Mouse (Mus musculus) MEL (cell line): ENCODE results near the gene Pon2. TPM values are rescaled to one million over a fixed set of nuclear protein-coding genes. Genes with fewer than 3 reads are reported as not detected.

ENCODE experiments used
- DNase-seq: peaks from one replicate; pipeline ENCODE4 v3.0.0; 2011; ENCODE audit warnings: low read depth, low spot score
- H3K27ac ChIP-seq: 2 replicates; pipeline ENCODE4 v1.5.1; 2012; ENCODE audit warnings: low read depth, mild to moderate bottlenecking, control low read depth, low read length, moderate library complexity; ENCODE audit not compliant: control insufficient read depth
- H3K27me3 ChIP-seq, 2 experiments: fragments of 150-350 bp in 1 of 2; sonication (generic) in 1 of 2; 2 replicates each; pipeline ENCODE4 v1.6.1; 2012; ENCODE audit warnings: low read length in 2 of 2, mild to moderate bottlenecking in 2 of 2, improper control_type of control experiment in 1 of 2, moderate library complexity in 1 of 2; ENCODE audit not compliant: insufficient read depth in 2 of 2, control insufficient read depth in 1 of 2
- H3K36me3 ChIP-seq, 2 experiments: 2 replicates each; pipeline ENCODE4 v1.6.1; 2012 to 2014; ENCODE audit warnings: low read length in 2 of 2, improper control_type of control experiment in 1 of 2, inconsistent platforms in 1 of 2, mild to moderate bottlenecking in 1 of 2; ENCODE audit not compliant: insufficient read depth in 2 of 2, control insufficient read depth in 1 of 2
- H3K4me1 ChIP-seq, 2 experiments: fragments of 150-350 bp in 1 of 2; sonication (generic) in 1 of 2; 2 replicates each; pipeline ENCODE4 v1.6.1; 2012; ENCODE audit warnings: low read length in 2 of 2, improper control_type of control experiment in 1 of 2, mild to moderate bottlenecking in 1 of 2; ENCODE audit not compliant: insufficient read depth in 2 of 2, control insufficient read depth in 1 of 2
- H3K4me3 ChIP-seq, 2 experiments: fragments of 150-350 bp in 1 of 2; sonication (generic) in 1 of 2; 2 replicates each; pipeline ENCODE4 v1.5.1; 2012; ENCODE audit warnings: low read depth in 2 of 2, low read length in 2 of 2, mild to moderate bottlenecking in 2 of 2, moderate library complexity in 2 of 2, control low read depth in 1 of 2, improper control_type of control experiment in 1 of 2; ENCODE audit not compliant: control insufficient read depth in 1 of 2, insufficient read depth in 1 of 2
- H3K79me2 ChIP-seq: 2 replicates; pipeline ENCODE4 v1.6.1; 2012; ENCODE audit warnings: mild to moderate bottlenecking, low read length, moderate library complexity; ENCODE audit not compliant: control insufficient read depth, poor library complexity, insufficient read depth
- H3K9ac ChIP-seq: 2 replicates; pipeline ENCODE4 v1.6.1; 2012; ENCODE audit warnings: low read depth, mild to moderate bottlenecking, control low read depth, low read length, moderate library complexity; ENCODE audit not compliant: control insufficient read depth, poor library complexity, severe bottlenecking
- H3K9me3 ChIP-seq: fragments of 150-350 bp; sonication (generic); replicated peaks from 2 replicates; pipeline ENCODE4 v1.6.1; 2012; ENCODE audit warnings: mild to moderate bottlenecking, low read length, improper control_type of control experiment, moderate library complexity; ENCODE audit not compliant: insufficient read depth
- BHLHE40 ChIP-seq: IDR thresholded peaks from 2 replicates; pipeline ENCODE4 v1.6.1; 2012; ENCODE audit warnings: low read depth, mild to moderate bottlenecking, inconsistent platforms, low read length, improper control_type of control experiment, borderline replicate concordance
- CHD1 ChIP-seq: IDR thresholded peaks from 2 replicates; pipeline ENCODE4 v1.6.1; 2012; ENCODE audit warnings: low read depth, mild to moderate bottlenecking, inconsistent platforms, low read length, improper control_type of control experiment
- CHD2 ChIP-seq: IDR thresholded peaks from 2 replicates; pipeline ENCODE4 v1.6.1; 2011; ENCODE audit warnings: low read length, improper control_type of control experiment
- ELF1 ChIP-seq: IDR thresholded peaks from 2 replicates; pipeline ENCODE4 v1.6.1; 2014; ENCODE audit warnings: low read depth, mild to moderate bottlenecking, inconsistent platforms, low read length, improper control_type of control experiment, moderate library complexity
- JUND ChIP-seq: IDR thresholded peaks from 2 replicates; pipeline ENCODE4 v1.6.1; 2011; ENCODE audit warnings: low read depth, mild to moderate bottlenecking, improper control_type of control experiment, low read length
- KAT2A ChIP-seq: conservative IDR thresholded peaks from 2 replicates; pipeline ENCODE4 v1.6.1; 2012; ENCODE audit warnings: low read depth, low read length, improper control_type of control experiment, inconsistent platforms
- MAX ChIP-seq: IDR thresholded peaks from 2 replicates; pipeline ENCODE4 v1.6.1; 2011; ENCODE audit warnings: low read length, improper control_type of control experiment
- MAZ ChIP-seq: IDR thresholded peaks from 2 replicates; pipeline ENCODE4 v1.6.1; 2012; ENCODE audit warnings: low read depth, mild to moderate bottlenecking, inconsistent platforms, low read length, improper control_type of control experiment
- MYB ChIP-seq: IDR thresholded peaks from 2 replicates; pipeline ENCODE4 v1.6.1; 2011; ENCODE audit warnings: mild to moderate bottlenecking, low read depth, low read length, improper control_type of control experiment
- MYC ChIP-seq: IDR thresholded peaks from 2 replicates; pipeline ENCODE4 v1.6.1; 2011; ENCODE audit warnings: low read depth, mild to moderate bottlenecking, low read length, improper control_type of control experiment, moderate library complexity
- NRF1 ChIP-seq: IDR thresholded peaks from 2 replicates; pipeline ENCODE4 v1.6.1; 2014; ENCODE audit warnings: low read depth, mild to moderate bottlenecking, inconsistent platforms, low read length, improper control_type of control experiment, moderate library complexity; ENCODE audit not compliant: poor library complexity, insufficient read depth, severe bottlenecking
- POLR2AphosphoS2 ChIP-seq: IDR thresholded peaks from 2 replicates; pipeline ENCODE4 v1.6.1; 2011; ENCODE audit warnings: low read length, improper control_type of control experiment
- POLR2AphosphoS5 ChIP-seq: IDR thresholded peaks from 2 replicates; pipeline ENCODE4 v1.6.1; 2012; ENCODE audit warnings: low read depth, borderline replicate concordance, mild to moderate bottlenecking, inconsistent platforms, low read length, moderate library complexity, mixed read lengths
- RAD21 ChIP-seq: IDR thresholded peaks from 2 replicates; pipeline ENCODE4 v1.6.1; 2011; ENCODE audit warnings: mild to moderate bottlenecking, low read depth, low read length, improper control_type of control experiment
- TAL1 ChIP-seq: IDR thresholded peaks from 2 replicates; pipeline ENCODE4 v1.6.1; 2012; ENCODE audit warnings: mild to moderate bottlenecking, inconsistent platforms, low read length, moderate library complexity, mixed read lengths
- TCF12 ChIP-seq: IDR thresholded peaks from 2 replicates; pipeline ENCODE4 v1.6.1; 2014; ENCODE audit warnings: low read depth, mild to moderate bottlenecking, inconsistent platforms, low read length, improper control_type of control experiment, moderate library complexity
- USF2 ChIP-seq, 2 experiments: IDR thresholded peaks; 2 replicates each; pipeline ENCODE4 v1.6.1; 2011 to 2012; ENCODE audit warnings: improper control_type of control experiment in 2 of 2, low read length in 2 of 2, borderline replicate concordance in 1 of 2, inconsistent platforms in 1 of 2, low read depth in 1 of 2, mild to moderate bottlenecking in 1 of 2; ENCODE audit not compliant: insufficient read depth in 1 of 2
- ZC3H11A ChIP-seq: IDR thresholded peaks from 2 replicates; pipeline ENCODE4 v1.6.1; 2012; ENCODE audit warnings: low read depth, mild to moderate bottlenecking, inconsistent platforms, low read length, improper control_type of control experiment
- ZKSCAN1 ChIP-seq: IDR thresholded peaks from 2 replicates; pipeline ENCODE4 v1.6.1; 2012; ENCODE audit warnings: low read depth, mild to moderate bottlenecking, inconsistent platforms, low read length, improper control_type of control experiment, moderate library complexity
- ZMIZ1 ChIP-seq: IDR thresholded peaks from 2 replicates; pipeline ENCODE4 v1.6.1; 2012; ENCODE audit warnings: low read depth, mild to moderate bottlenecking, inconsistent platforms, low read length, improper control_type of control experiment, moderate library complexity
- polyA plus RNA-seq, 2 experiments: library from polyadenylated mRNA; stranded (reverse) in 1 of 2; unstranded in 1 of 2; fragments of >175 nt in 1 of 2; fragments of >200 nt in 1 of 2; gene quantifications; 2 replicates each; pipeline versions ENCODE4 v1.2.1 to v1.2.4; 2012; ENCODE audit warnings: low replicate concordance in 2 of 2, low read depth in 1 of 2; ENCODE audit not compliant: insufficient read length in 2 of 2, insufficient read depth in 1 of 2, missing spikeins in 1 of 2
- total RNA-seq: library from RNA; depleted of rRNA; stranded (reverse); fragments of 300-350 nt; gene quantifications from 2 replicates; pipeline ENCODE4 v1.2.3, GENCODE M21; 2012

Pon2 gene
- total and polyA plus RNA-seq, 3 experiments: 14.4 to 21.2 TPM; not detected in 1

DNA sequence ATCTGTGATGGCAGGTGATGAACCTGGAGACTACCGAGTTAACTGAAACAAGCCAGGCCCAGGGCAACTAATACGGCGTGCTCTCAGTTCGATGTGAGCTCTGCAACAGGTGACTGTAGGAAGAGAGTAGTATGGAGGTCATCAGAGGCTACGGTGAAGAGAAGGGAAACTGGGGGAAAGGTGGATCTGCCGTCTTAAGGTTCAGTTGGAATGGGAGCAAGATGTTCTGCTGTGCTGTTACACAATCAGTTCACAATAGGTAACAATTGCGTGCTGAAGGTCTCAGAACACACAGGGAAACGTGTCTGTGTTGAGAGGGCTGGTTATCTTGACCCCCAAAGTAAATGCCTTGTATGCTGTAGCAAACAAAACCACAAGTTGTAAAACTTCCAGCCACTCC is 6.7 kb upstream of the Pon2 start:
- peaks cover 0 to 2% of the 10 kb centered on the region in 2 experiments; a peak in 1 of 4 replicates for H3K36me3 ChIP-seq
- no peak for TF ChIP-seq ZC3H11A
- no peak for TF ChIP-seq USF2 (IDR thresholded peaks at IDR 0.05; ENCODE audit: borderline replicate concordance in 1 of 2, insufficient read depth in 1 of 2, low read depth in 1 of 2, low read length in 2 of 2)
- no peak for TF ChIP-seq NRF1

DNA sequence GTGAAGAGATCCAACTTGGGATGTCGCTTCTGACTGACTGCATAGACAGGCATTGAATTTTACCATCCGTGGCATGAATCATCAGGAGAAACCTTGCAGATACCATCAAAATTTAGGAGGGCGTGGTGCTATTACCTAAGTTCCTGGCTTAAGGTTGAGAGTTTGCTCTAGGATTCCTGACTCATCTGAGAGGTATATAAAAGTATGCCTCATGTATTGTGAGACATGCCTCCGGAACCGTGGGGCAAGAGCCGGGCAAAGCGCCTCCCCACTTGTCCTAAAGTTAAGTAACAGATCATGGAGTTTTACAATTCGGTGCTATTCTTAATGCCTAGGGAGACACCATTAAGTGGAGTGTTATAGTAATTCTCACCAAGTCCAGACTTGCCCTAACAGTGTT is 2.4 kb upstream of the Pon2 start:
- no peak overlapping the region for H3K4me3 ChIP-seq
- peaks cover 13% of the 10 kb centered on the region for H3K79me2 ChIP-seq
- no peak overlapping the region for H3K27ac ChIP-seq
- TF ChIP-seq BHLHE40: no peak
- no peak for TF ChIP-seq ELF1
- TF ChIP-seq MYB: no peak
- TF ChIP-seq NRF1: no peak
- TF ChIP-seq POLR2AphosphoS5: no peak
- no peak for TF ChIP-seq JUND
- no peak for TF ChIP-seq ZMIZ1
- TF ChIP-seq CHD1: no peak
- TF ChIP-seq KAT2A: no peak
- TF ChIP-seq ZKSCAN1: no peak
- TF ChIP-seq TAL1: no peak
- TF ChIP-seq RAD21: no peak
- TF ChIP-seq MYC: no peak
- no peak for TF ChIP-seq USF2 (IDR thresholded peaks at IDR 0.05; ENCODE audit: borderline replicate concordance in 1 of 2, insufficient read depth in 1 of 2, low read depth in 1 of 2, low read length in 2 of 2)
- no peak for TF ChIP-seq POLR2AphosphoS2
- no peak for TF ChIP-seq CHD2
- no peak for TF ChIP-seq MAX
- TF ChIP-seq TCF12: no peak
- TF ChIP-seq MAZ: no peak
- no peaks in the 10 kb centered on the region for H3K9me3 ChIP-seq
- peaks cover 0 to 9% of the 10 kb centered on the region in 2 experiments; a peak in 2 of 4 replicates for H3K36me3 ChIP-seq
- DNase-seq: no peak
- peaks cover 2 to 9% of the 10 kb centered on the region in 2 experiments; a peak in 3 of 4 replicates for H3K4me1 ChIP-seq
- H3K27me3 ChIP-seq: no peaks in the 10 kb centered on the region
- no peak overlapping the region for H3K9ac ChIP-seq

More for the DNA sequence above, 6.7 kb upstream of the Pon2 start:
- H3K9me3 ChIP-seq: no peaks in the 10 kb centered on the region
- H3K27ac ChIP-seq: no peak overlapping the region
- H3K9ac ChIP-seq: no peak overlapping the region
- H3K27me3 ChIP-seq: no peaks in the 10 kb centered on the region
- peaks cover 0 to under 1% of the 10 kb centered on the region in 2 experiments; a peak in 1 of 4 replicates for H3K4me1 ChIP-seq
- no peak for DNase-seq
- H3K4me3 ChIP-seq: no peak overlapping the region
- H3K79me2 ChIP-seq: no peaks in the 10 kb centered on the region
